Mouse (Mus musculus) C2C12 (cell line): ENCODE data around the gene Bsx.

Experiments
- CEBPB ChIP-seq: IDR thresholded peaks from one replicate; pipeline ENCODE4 v1.6.1; 2011; ENCODE audit warnings: low read depth, mild to moderate bottlenecking, control low read depth, moderate library complexity
- CTCF ChIP-seq: IDR thresholded peaks from one replicate; pipeline ENCODE4 v1.5.1; 2011; ENCODE audit not compliant: control insufficient read depth, insufficient read depth, insufficient read length
- FOSL1 ChIP-seq: IDR thresholded peaks from one replicate; pipeline ENCODE4 v1.8.0; 2011; ENCODE audit warnings: mild to moderate bottlenecking, low read length; ENCODE audit not compliant: poor library complexity, insufficient read depth, severe bottlenecking
- MAX ChIP-seq: IDR thresholded peaks from one replicate; pipeline ENCODE4 v1.6.1; 2011; ENCODE audit warnings: mild to moderate bottlenecking, control low read depth
- USF1 ChIP-seq: IDR thresholded peaks from one replicate; pipeline ENCODE4 v1.6.1; 2011; ENCODE audit warnings: low read depth, mild to moderate bottlenecking, control low read depth, moderate library complexity

DNA sequence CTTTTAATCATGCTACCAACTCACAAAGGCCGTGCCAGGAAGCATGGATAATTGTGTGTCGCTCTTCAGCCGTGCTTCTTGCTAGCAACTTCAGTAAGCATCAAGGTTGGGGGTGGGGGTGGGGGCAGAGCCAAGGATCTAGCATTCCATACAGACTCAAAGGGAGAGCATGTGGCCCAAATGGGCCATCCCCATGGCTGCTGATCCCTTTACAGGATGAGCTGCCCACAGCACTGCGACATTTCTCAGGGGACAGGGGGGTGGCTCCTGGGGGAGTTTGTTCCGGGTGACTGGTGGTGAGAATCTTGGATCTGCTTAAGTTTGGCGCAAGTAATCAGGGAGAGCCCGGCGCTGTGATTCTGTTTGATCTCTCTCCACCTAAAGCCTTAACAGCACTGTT is 33.5 kb downstream of the Bsx start:
- TF ChIP-seq CTCF (no peak), CEBPB (no peak), USF1 (no peak), FOSL1 (no peak), MAX (no peak)
